Mouse (Mus musculus) C2C12 (cell line): Measurements from ENCODE around the gene Usp16.

Experiments
- CTCF ChIP-seq: IDR thresholded peaks from one replicate; pipeline ENCODE4 v1.5.1; 2011; ENCODE audit not compliant: control insufficient read depth, insufficient read depth, insufficient read length
- FOSL1 ChIP-seq: IDR thresholded peaks from one replicate; pipeline ENCODE4 v1.8.0; 2011; ENCODE audit warnings: mild to moderate bottlenecking, low read length; ENCODE audit not compliant: poor library complexity, insufficient read depth, severe bottlenecking
- MAX ChIP-seq: IDR thresholded peaks from one replicate; pipeline ENCODE4 v1.6.1; 2011; ENCODE audit warnings: mild to moderate bottlenecking, control low read depth
- MYOD1 ChIP-seq: IDR thresholded peaks from one replicate; pipeline ENCODE4 v1.6.1; 2011; ENCODE audit warnings: low read depth; ENCODE audit not compliant: control insufficient read depth, insufficient read length
- MYOG ChIP-seq: IDR thresholded peaks from one replicate; pipeline ENCODE4 v1.6.1; 2011; ENCODE audit not compliant: control insufficient read depth, insufficient read length; ENCODE audit errors: extremely low read depth
- USF1 ChIP-seq: IDR thresholded peaks from one replicate; pipeline ENCODE4 v1.6.1; 2011; ENCODE audit warnings: low read depth, mild to moderate bottlenecking, control low read depth, moderate library complexity

DNA sequence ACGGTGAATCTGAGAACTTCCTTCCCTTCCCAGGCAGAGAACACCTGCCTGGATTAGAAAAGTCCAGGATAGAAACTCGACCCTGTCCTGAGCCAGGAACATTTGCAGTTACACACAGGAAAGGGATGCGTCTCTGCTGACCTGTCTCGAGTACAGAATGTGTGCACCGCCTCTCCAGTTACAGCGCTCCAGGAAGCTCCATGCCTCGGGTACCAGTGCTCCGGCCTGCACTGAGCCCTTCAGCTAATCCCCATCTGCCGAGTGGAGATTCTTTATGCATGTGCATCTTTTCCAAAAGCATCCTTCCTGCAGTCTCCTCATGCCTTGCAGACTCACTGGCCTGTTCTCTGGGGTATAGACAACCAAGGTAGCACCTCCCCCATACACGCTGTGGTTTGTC lies 74.3 kb downstream of the Usp16 start:
- TF ChIP-seq CTCF (no peak), MAX (no peak), USF1 (no peak), MYOG (no peak), MYOD1 (no peak), FOSL1 (no peak)
